Mouse (Mus musculus) adrenal gland, postnatal 14 days (tissue): ENCODE results near the gene Manba. TPM values are rescaled to one million over a fixed set of nuclear protein-coding genes. Genes with fewer than 3 reads are reported as not detected.

Experiments
- DNase-seq: peaks from one replicate; pipeline ENCODE4 v3.0.0; 2021; ENCODE audit warnings: mixed read lengths
- total RNA-seq: library from RNA; stranded (reverse); gene quantifications from 2 replicates; pipeline ENCODE4 v1.2.3, GENCODE M21; 2021

Manba gene
- total RNA-seq, 1 experiment from 2014 or later: 16.2 TPM

GRCm38 (mm10) chr3:135582246-135582645 is 96.8 kb downstream of the Manba start:
- DNase-seq: no peak

- no peak for DNase-seq
Measured at GRCm38 (mm10) chr3:135585482-135585881, 100.1 kb downstream of the Manba start.

- DNase-seq: no peak
Measured at GRCm38 (mm10) chr3:135586060-135586459, 100.6 kb downstream of the Manba start.

GRCm38 (mm10) chr3:135586471-135586880 is 101.1 kb downstream of the Manba start:
- DNase-seq: peak; percentile 32

GRCm38 (mm10) chr3:135590471-135590870 is 105.1 kb downstream of the Manba start:
- DNase-seq: peak; percentile 56

- DNase-seq: no peak
Measured at GRCm38 (mm10) chr3:135591376-135591775, 106.0 kb downstream of the Manba start.

- peak; percentile 34 for DNase-seq
Measured at GRCm38 (mm10) chr3:135592011-135592410, 106.6 kb downstream of the Manba start.

- DNase-seq: peak; percentile 47
Measured at GRCm38 (mm10) chr3:135594238-135594917, 109.0 kb downstream of the Manba start.

- no peak for DNase-seq
Measured at GRCm38 (mm10) chr3:135597014-135597413, 111.6 kb downstream of the Manba start.

GRCm38 (mm10) chr3:135598355-135598754 is 112.9 kb downstream of the Manba start:
- DNase-seq: no peak

- no peak for DNase-seq
Measured at GRCm38 (mm10) chr3:135602731-135603130, 117.3 kb downstream of the Manba start.

GRCm38 (mm10) chr3:135604626-135605417 is 119.4 kb downstream of the Manba start:
- DNase-seq: no peak

- DNase-seq: no peak
Measured at GRCm38 (mm10) chr3:135605474-135605873, 120.1 kb downstream of the Manba start.

- DNase-seq: no peak
Measured at GRCm38 (mm10) chr3:135606592-135606991, 121.2 kb downstream of the Manba start.

- no peak for DNase-seq
Measured at GRCm38 (mm10) chr3:135607021-135607420, 121.6 kb downstream of the Manba start.

- DNase-seq: peak; percentile 27
Measured at GRCm38 (mm10) chr3:135607660-135608473, 122.5 kb downstream of the Manba start.

- no peak for DNase-seq
Measured at GRCm38 (mm10) chr3:135610221-135610620, 124.8 kb downstream of the Manba start.

GRCm38 (mm10) chr3:135614376-135614775 is 129.0 kb downstream of the Manba start:
- DNase-seq: no peak

- DNase-seq: no peak
Measured at GRCm38 (mm10) chr3:135616730-135617129, 131.3 kb downstream of the Manba start.
